Mouse (Mus musculus) lung, embryonic 14.5 days (tissue): ENCODE measurements around the gene Efna5. TPM values are rescaled to one million over a fixed set of nuclear protein-coding genes. Genes with fewer than 3 reads are reported as not detected.

Experiments used
- ATAC-seq: fragments of 200-750 bp; cut with Nextera tagmentation; 2 replicates; pipeline ENCODE4 v1.8.0; 2017; ENCODE audit warnings: mild to moderate bottlenecking, moderate TSS enrichment, moderate library complexity; ENCODE audit not compliant: insufficient read depth
- DNase-seq: peaks from one replicate; pipeline ENCODE4 v3.0.0-alpha.2; 2015
- H3K27ac ChIP-seq: fragments of 300-500 bp; sonication (generic); 2 replicates; pipeline ENCODE4 v1.5.1; 2014; ENCODE audit warnings: low read depth, mild to moderate bottlenecking, moderate library complexity
- H3K27me3 ChIP-seq: fragments of 300-500 bp; sonication (generic); 2 replicates; pipeline ENCODE4 v1.6.1; 2014; ENCODE audit warnings: low read length, control low read depth; ENCODE audit not compliant: insufficient read depth
- H3K36me3 ChIP-seq: fragments of 300-500 bp; sonication (generic); 2 replicates; pipeline ENCODE4 v1.6.1; 2014; ENCODE audit warnings: control low read depth; ENCODE audit not compliant: insufficient read depth
- H3K4me1 ChIP-seq: fragments of 300-500 bp; sonication (generic); 2 replicates; pipeline ENCODE4 v1.6.1; 2014; ENCODE audit warnings: antibody characterized with exemption, control low read depth; ENCODE audit not compliant: insufficient read depth
- H3K4me2 ChIP-seq: fragments of 300-500 bp; sonication (generic); 2 replicates; pipeline ENCODE4 v1.6.1; 2014; ENCODE audit warnings: mild to moderate bottlenecking
- H3K4me3 ChIP-seq: fragments of 300-500 bp; sonication (generic); 2 replicates; pipeline ENCODE4 v1.5.1; 2014; ENCODE audit warnings: low read depth, low read length
- H3K9ac ChIP-seq: fragments of 300-500 bp; sonication (generic); 2 replicates; pipeline ENCODE4 v1.6.1; 2014
- H3K9me3 ChIP-seq: fragments of 300-500 bp; sonication (generic); 2 replicates; pipeline ENCODE4 v1.6.1; 2016; ENCODE audit warnings: low read depth, low read length, control low read depth
- CTCF ChIP-seq: IDR thresholded peaks from 2 replicates; pipeline ENCODE4 v1.5.1; 2016; ENCODE audit warnings: antibody characterized with exemption, low read depth
- WGBS: fragments of 180-500 bp; shearing (Covaris S2); extraction: QIAGEN DNeasy Blood & Tissue Kit; methylation state at CpG from one replicate; pipeline ENCODE4 v1.1.7; 2014; 5-methylcytosine and 5-hydroxymethylcytosine counted together
- polyA plus RNA-seq: library from polyadenylated mRNA; unstranded; fragments of >200 nt; fragmentation: Nextera tagmentation; extraction: Ambion mirVana; gene quantifications from 2 replicates; pipeline ENCODE4 v1.2.1, GENCODE M21; 2014

Efna5 gene
- polyA plus RNA-seq, 1 experiment from 2014 or later: 14.8 TPM

DNA sequence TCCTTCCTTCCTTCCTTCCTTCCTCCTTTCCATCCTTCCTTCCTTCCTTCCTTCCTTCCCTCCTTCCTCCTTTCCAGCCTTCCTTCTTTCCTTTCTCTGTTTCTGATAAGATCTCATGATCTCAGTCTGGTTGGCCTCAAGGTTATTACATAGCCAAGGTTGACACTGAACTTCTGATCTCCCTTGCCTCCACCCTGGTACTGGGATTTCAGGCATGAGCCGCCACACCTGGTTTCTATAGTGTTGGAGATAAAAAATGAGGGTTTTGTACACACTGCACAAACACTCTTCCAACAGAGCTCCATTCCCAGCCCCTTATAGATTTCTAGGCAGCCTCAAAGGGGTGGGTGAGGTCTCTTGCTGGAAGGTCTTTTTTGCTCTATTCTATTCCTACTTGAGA, 315.5 kb downstream of the Efna5 start:
- H3K36me3 ChIP-seq: no peaks in the 10 kb centered on the region
- no peaks in the 10 kb centered on the region; the same call in 1 of the 2 replicates for H3K27me3 ChIP-seq
- TF ChIP-seq CTCF: no peak
- ATAC-seq: no peak
- no peak overlapping the region for H3K9ac ChIP-seq
- DNase-seq: no peak
- H3K9me3 ChIP-seq: no peaks in the 10 kb centered on the region
- no peak overlapping the region for H3K4me3 ChIP-seq
- H3K4me1 ChIP-seq: no peaks in the 10 kb centered on the region
- H3K27ac ChIP-seq: no peak overlapping the region
- 67% methylated on average over 1 of the region's 1 CpGs for WGBS
- H3K4me2 ChIP-seq: no peak overlapping the region

DNA sequence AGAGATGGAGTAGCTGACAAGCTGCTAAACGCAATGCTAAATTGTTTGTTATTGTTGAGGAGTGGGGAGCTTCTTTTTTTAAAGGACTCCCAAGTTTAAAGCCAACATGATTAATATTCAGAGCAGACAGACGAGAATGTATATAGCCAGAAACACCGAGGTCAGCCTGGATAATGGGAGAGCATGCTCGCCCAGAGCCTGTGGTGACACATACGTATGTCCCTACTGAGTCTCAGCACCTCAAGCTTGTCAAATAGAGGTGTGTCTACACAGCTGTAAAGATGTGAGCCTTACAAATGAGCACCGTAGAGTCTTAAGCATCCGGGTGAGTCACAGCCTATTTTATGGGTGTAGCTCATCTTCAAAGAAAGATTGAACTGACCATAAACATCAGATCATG, 318.7 kb downstream of the Efna5 start:
- ATAC-seq (peak; percentile 78), DNase-seq (peak; percentile 59)
- H3K9me3 ChIP-seq: no peaks in the 10 kb centered on the region
- no peaks in the 10 kb centered on the region for H3K36me3 ChIP-seq
- H3K4me1 ChIP-seq: no peaks in the 10 kb centered on the region
- no peak overlapping the region for H3K27ac ChIP-seq
- H3K4me2 ChIP-seq: no peak overlapping the region
- H3K9ac ChIP-seq: no peak overlapping the region
- no peak overlapping the region for H3K4me3 ChIP-seq
- TF ChIP-seq CTCF: no peak
- no peaks in the 10 kb centered on the region for H3K27me3 ChIP-seq
- 29% methylated on average over 7 of the region's 7 CpGs for WGBS

DNA sequence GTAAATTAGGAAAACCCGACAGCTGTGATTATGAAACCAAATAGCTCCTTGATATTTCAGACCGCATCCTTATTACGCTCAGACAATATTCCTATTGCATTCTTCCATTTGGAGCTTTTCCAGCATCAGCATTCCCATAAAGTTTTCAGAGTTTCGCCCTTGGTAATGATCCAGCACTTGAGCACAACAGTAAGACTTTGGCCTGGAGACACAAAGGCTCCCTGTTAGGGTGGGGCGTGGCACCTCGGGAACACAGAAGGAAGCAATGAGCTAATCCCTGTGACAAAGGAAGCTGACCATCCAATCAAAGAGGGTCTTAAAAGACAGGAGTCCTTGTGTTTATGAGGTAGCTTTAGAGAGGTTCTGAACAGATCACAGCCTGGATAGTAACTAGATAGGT, 323.9 kb downstream of the Efna5 start:
- WGBS: 65% methylated on average over 6 of the region's 6 CpGs
- H3K27me3 ChIP-seq: no peaks in the 10 kb centered on the region
- H3K27ac ChIP-seq: no peak overlapping the region
- H3K4me3 ChIP-seq: no peak overlapping the region
- DNase-seq (peak; percentile 62), ATAC-seq (no peak)
- H3K4me2 ChIP-seq: no peak overlapping the region
- H3K9me3 ChIP-seq: no peaks in the 10 kb centered on the region
- H3K4me1 ChIP-seq: no peaks in the 10 kb centered on the region
- no peak overlapping the region for H3K9ac ChIP-seq
- H3K36me3 ChIP-seq: no peaks in the 10 kb centered on the region
- TF ChIP-seq CTCF: no peak
